In the genomic region with DNA sequence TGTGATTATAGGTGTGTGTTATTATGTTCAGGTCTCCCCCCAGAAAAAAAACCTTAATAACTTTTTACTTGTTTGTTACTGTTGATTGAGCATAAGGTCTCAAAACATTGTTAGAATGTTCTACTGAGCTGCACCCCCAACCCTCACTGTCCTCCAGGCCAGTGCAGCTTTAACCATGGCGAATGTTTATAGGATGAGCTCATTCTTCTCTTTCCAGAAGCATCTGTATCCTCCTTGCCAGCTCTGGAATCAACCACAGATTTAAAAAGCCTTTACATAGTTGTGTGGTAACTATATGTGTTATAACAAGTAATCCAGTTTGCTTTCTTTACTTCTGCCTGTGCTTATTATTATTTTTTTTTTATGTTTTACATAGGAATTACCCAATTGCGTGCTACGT, we compare ENCODE assay signal across 14 mouse cellular contexts.
"Had no signal": no experiment of that assay in that cellular context is flagged by ENCODE, and none has a peak within 500 bp of the region (broad histone marks: within the 10 kb centered on the region; RNA-seq: fewer than 3 reads in every experiment).

No protein-coding gene starts in this region.

- DNase-seq: kidney, postnatal 25 days; liver; liver, embryonic 13.5 days; liver, postnatal 0 days; lung, postnatal 14 days; thymus, adult 18-20 months; thymus, postnatal 25 days had no signal

- H3K36me3 ChIP-seq: lung, embryonic 15.5 days; midbrain, embryonic 15.5 days had no signal

- ATAC-seq: liver, postnatal 0 days; midbrain, embryonic 15.5 days had no signal

- H3K9me3 ChIP-seq: liver, embryonic 13.5 days; lung, embryonic 15.5 days; midbrain, embryonic 15.5 days; neural tube, embryonic 12.5 days had no signal

- H3K4me2 ChIP-seq: liver, embryonic 13.5 days; lung, embryonic 15.5 days; midbrain, embryonic 11.5 days; midbrain, embryonic 15.5 days; neural tube, embryonic 12.5 days had no signal

- H3K4me3 ChIP-seq: left cerebral cortex, adult 2 months; liver, embryonic 13.5 days; lung, embryonic 15.5 days; megakaryocyte, embryonic 14.5 days; midbrain, embryonic 15.5 days; neural tube, embryonic 12.5 days had no signal

- H3K27me3 ChIP-seq: liver, embryonic 13.5 days; lung, embryonic 15.5 days; megakaryocyte, embryonic 14.5 days; midbrain, embryonic 15.5 days; neural tube, embryonic 12.5 days had no signal

- H3K27ac ChIP-seq: left cerebral cortex, adult 2 months; liver, embryonic 13.5 days; lung, embryonic 15.5 days; macrophage; midbrain, embryonic 15.5 days; neural tube, embryonic 12.5 days had no signal

- H3K4me1 ChIP-seq: lung, embryonic 15.5 days; midbrain, embryonic 15.5 days; neural tube, embryonic 12.5 days had no signal

- H3K9ac ChIP-seq: liver, embryonic 13.5 days; liver, postnatal 0 days; lung, embryonic 15.5 days; midbrain, embryonic 15.5 days; neural tube, embryonic 12.5 days had no signal
